Mouse (Mus musculus): ENCODE results near the gene Dst. TPM values are rescaled to one million over a fixed set of nuclear protein-coding genes. Genes with fewer than 3 reads are reported as not detected.

The Dst gene
- polyA plus RNA-seq, 1 experiment from 2014 or later = 26.3 TPM

DNA sequence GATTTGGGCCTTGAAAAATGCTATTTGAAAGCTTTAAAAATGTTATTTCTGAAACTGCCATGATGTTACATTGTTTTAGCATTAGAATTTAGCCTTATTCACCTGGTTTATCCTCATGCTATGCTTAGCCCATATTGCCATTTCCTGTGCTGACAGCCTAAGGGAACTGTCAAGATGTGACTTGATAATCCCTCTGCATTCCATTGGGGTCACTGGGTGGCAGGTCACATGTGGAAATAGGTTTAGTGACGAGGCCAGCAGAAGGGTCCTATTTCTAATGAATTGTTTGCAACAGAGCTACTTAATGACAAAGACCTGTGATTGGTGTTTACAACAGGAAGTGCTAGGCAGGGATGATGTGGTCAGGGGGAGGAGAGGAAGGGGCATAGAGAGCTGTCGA lies 61.9 kb downstream of the Dst start:
- Histone ChIP-seq H3K36me3 (ENCODE audit: control insufficient read depth, insufficient read depth, low read length) (no peaks in the 10 kb centered on the region), H3K4me1 (replicated peaks; ENCODE audit: control insufficient read depth, insufficient read depth, low read length) (no peaks in the 10 kb centered on the region), H3K4me2 (ENCODE audit: low read depth, low read length, severe bottlenecking) (no peak overlapping the region), H3K27ac (ENCODE audit: low read depth, low read length) (no peak overlapping the region), H3K4me3 (ENCODE audit: low read depth, low read length) (no peak overlapping the region), H3K9ac (ENCODE audit: low read length) (no peak overlapping the region), H3K27me3 (ENCODE audit: control insufficient read depth, insufficient read depth, low read length) (no peaks in the 10 kb centered on the region), H3K9me3 (ENCODE audit: control insufficient read depth, low read length) (no peaks in the 10 kb centered on the region)
- ATAC-seq (replicated peaks; ENCODE audit: low FRiP score) (no peak), DNase-seq (ENCODE audit: low spot score) (no peak)
- 50% methylated on average over 2 of the region's 2 CpGs for WGBS

DNA sequence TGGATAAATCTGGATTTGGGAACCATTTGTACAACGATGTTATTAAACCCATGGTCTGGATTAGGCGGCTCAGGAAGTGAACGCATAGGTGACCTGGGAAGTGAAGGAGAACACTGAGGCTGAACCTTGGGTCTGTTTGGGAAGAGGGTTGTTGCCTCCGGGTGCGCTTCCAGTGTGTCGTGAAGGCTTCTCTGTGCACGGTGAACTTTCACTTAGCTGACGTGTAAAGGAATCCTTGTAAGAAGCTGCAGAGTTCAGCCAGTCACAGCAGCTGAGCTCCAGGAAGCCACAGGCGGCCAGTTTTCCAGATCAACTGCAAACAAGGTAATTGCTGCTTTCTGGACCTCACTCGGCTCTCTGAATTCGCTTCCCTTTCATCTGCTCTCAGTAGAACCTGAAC lies 66.4 kb downstream of the Dst start:
- no peak overlapping the region for H3K4me2 ChIP-seq (ENCODE audit: low read depth, low read length, severe bottlenecking)
- 92% methylated on average over 11 of the region's 11 CpGs for WGBS
- no peak overlapping the region for H3K4me3 ChIP-seq (ENCODE audit: low read depth, low read length)
- H3K27ac ChIP-seq (ENCODE audit: low read depth, low read length) = no peak overlapping the region
- H3K9me3 ChIP-seq (ENCODE audit: control insufficient read depth, low read length) = no peaks in the 10 kb centered on the region
- ATAC-seq (replicated peaks; ENCODE audit: low FRiP score) (no peak), DNase-seq (ENCODE audit: low spot score) (no peak)
- no peaks in the 10 kb centered on the region for H3K27me3 ChIP-seq (ENCODE audit: control insufficient read depth, insufficient read depth, low read length)
- no peaks in the 10 kb centered on the region for H3K4me1 ChIP-seq (replicated peaks; ENCODE audit: control insufficient read depth, insufficient read depth, low read length)
- no peak overlapping the region for H3K9ac ChIP-seq (ENCODE audit: low read length)
- H3K36me3 ChIP-seq (ENCODE audit: control insufficient read depth, insufficient read depth, low read length) = no peaks in the 10 kb centered on the region

GRCm38 (mm10) chr1:33975333-33975732 lies 67.3 kb downstream of the Dst start:
- H3K27ac ChIP-seq (ENCODE audit: low read depth, low read length) = no peak overlapping the region
- no peak for DNase-seq (ENCODE audit: low spot score)
- ATAC-seq (replicated peaks; ENCODE audit: low FRiP score) = no peak
- H3K4me1 ChIP-seq (replicated peaks; ENCODE audit: control insufficient read depth, insufficient read depth, low read length) = no peaks in the 10 kb centered on the region
- no peak overlapping the region for H3K9ac ChIP-seq (ENCODE audit: low read length)
- no peak overlapping the region for H3K4me2 ChIP-seq (ENCODE audit: low read depth, low read length, severe bottlenecking)
- no peaks in the 10 kb centered on the region for H3K36me3 ChIP-seq (ENCODE audit: control insufficient read depth, insufficient read depth, low read length)
- no peaks in the 10 kb centered on the region for H3K9me3 ChIP-seq (ENCODE audit: control insufficient read depth, low read length)
- H3K27me3 ChIP-seq (ENCODE audit: control insufficient read depth, insufficient read depth, low read length) = no peaks in the 10 kb centered on the region
- no peak overlapping the region for H3K4me3 ChIP-seq (ENCODE audit: low read depth, low read length)
- 71% methylated on average over 4 of the region's 4 CpGs for WGBS

DNA sequence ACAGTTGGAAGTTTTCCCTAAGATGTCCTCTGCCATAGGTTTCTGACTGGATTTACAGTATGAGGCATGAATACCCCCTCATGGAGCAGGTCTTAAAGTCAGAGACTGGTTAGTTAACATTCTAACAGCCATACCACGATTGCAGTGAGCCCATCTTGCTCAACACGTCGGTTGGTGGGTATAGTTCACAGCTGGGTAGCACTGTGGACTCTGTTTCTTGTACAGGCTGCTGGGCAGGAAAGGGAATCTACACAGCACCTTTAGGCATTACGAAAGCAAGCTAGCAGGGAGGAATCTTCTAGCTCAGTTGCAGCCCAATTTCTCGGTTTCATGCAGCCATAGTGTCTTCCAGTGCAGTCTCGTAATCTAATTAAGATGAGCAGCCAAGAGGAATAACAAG lies 69.8 kb downstream of the Dst start:
- peak; percentile 39 for DNase-seq (ENCODE audit: low spot score)
- no peak overlapping the region for H3K4me3 ChIP-seq (ENCODE audit: low read depth, low read length)
- H3K27me3 ChIP-seq (ENCODE audit: control insufficient read depth, insufficient read depth, low read length) = no peaks in the 10 kb centered on the region
- H3K36me3 ChIP-seq (ENCODE audit: control insufficient read depth, insufficient read depth, low read length) = no peaks in the 10 kb centered on the region
- no peak for ATAC-seq (replicated peaks; ENCODE audit: low FRiP score)
- H3K4me2 ChIP-seq (ENCODE audit: low read depth, low read length, severe bottlenecking) = no peak overlapping the region
- no peak overlapping the region for H3K9ac ChIP-seq (ENCODE audit: low read length)
- H3K4me1 ChIP-seq (replicated peaks; ENCODE audit: control insufficient read depth, insufficient read depth, low read length) = no peaks in the 10 kb centered on the region
- H3K27ac ChIP-seq (ENCODE audit: low read depth, low read length) = no peak overlapping the region
- no peaks in the 10 kb centered on the region for H3K9me3 ChIP-seq (ENCODE audit: control insufficient read depth, low read length)
- 83% methylated on average over 6 of the region's 6 CpGs for WGBS

DNA sequence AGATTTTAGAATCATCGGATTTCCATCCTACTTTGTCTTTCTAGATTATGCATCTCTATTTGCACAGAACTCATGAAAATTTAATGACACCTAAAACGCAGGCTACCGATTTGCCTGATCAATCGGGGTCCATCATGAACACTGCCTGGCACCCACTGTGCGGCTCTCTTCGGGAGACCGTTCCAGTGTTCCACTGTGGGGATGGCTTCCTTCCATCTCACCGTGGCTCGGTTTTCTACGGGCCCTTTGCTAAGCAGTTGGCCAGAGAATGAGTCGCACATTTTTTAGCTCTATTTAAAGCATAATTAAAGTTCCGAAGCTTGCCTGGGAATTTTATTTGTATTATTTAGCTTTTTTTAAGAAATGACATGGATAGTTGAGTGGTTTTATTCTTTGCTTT lies 72.4 kb downstream of the Dst start:
- whole genome bisulfite sequencing = 88% methylated on average over 12 of the region's 12 CpGs
- no peak overlapping the region for H3K27ac ChIP-seq (ENCODE audit: low read depth, low read length)
- no peaks in the 10 kb centered on the region for H3K36me3 ChIP-seq (ENCODE audit: control insufficient read depth, insufficient read depth, low read length)
- no peaks in the 10 kb centered on the region for H3K27me3 ChIP-seq (ENCODE audit: control insufficient read depth, insufficient read depth, low read length)
- DNase-seq (ENCODE audit: low spot score) = no peak
- H3K9me3 ChIP-seq (ENCODE audit: control insufficient read depth, low read length) = no peaks in the 10 kb centered on the region
- H3K4me1 ChIP-seq (replicated peaks; ENCODE audit: control insufficient read depth, insufficient read depth, low read length) = no peaks in the 10 kb centered on the region
- no peak for ATAC-seq (replicated peaks; ENCODE audit: low FRiP score)
- H3K4me3 ChIP-seq (ENCODE audit: low read depth, low read length) = no peak overlapping the region
- H3K4me2 ChIP-seq (ENCODE audit: low read depth, low read length, severe bottlenecking) = no peak overlapping the region
- H3K9ac ChIP-seq (ENCODE audit: low read length) = no peak overlapping the region

DNA sequence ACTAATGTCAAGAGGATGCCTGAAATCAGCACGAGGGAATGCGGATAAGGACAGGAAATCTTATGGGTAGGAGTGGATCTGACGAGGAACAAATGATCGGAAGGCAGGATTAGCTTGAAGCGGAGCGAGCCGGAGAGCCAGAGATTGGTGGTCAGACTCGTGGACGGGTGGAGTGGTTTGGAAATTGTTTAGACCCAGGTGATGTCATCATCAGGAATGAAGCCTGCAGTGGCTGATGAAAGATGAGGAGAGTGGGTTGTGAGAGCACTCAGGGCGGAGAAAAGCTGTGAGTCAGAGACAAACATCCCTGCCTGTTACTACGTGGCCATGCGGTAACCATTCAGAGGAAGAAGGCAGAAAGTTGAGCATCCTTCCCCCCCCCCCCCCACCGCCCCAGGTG lies 81.6 kb downstream of the Dst start:
- no peak overlapping the region for H3K9ac ChIP-seq (ENCODE audit: low read length)
- no peak overlapping the region for H3K4me3 ChIP-seq (ENCODE audit: low read depth, low read length)
- ATAC-seq (replicated peaks; ENCODE audit: low FRiP score) (no peak), DNase-seq (ENCODE audit: low spot score) (no peak)
- H3K27ac ChIP-seq (ENCODE audit: low read depth, low read length) = no peak overlapping the region
- no peaks in the 10 kb centered on the region for H3K27me3 ChIP-seq (ENCODE audit: control insufficient read depth, insufficient read depth, low read length)
- whole genome bisulfite sequencing = 87% methylated on average over 13 of the region's 13 CpGs
- no peak overlapping the region for H3K4me2 ChIP-seq (ENCODE audit: low read depth, low read length, severe bottlenecking)
- no peaks in the 10 kb centered on the region for H3K4me1 ChIP-seq (replicated peaks; ENCODE audit: control insufficient read depth, insufficient read depth, low read length)
- no peaks in the 10 kb centered on the region for H3K36me3 ChIP-seq (ENCODE audit: control insufficient read depth, insufficient read depth, low read length)
- H3K9me3 ChIP-seq (ENCODE audit: control insufficient read depth, low read length) = no peaks in the 10 kb centered on the region

DNA sequence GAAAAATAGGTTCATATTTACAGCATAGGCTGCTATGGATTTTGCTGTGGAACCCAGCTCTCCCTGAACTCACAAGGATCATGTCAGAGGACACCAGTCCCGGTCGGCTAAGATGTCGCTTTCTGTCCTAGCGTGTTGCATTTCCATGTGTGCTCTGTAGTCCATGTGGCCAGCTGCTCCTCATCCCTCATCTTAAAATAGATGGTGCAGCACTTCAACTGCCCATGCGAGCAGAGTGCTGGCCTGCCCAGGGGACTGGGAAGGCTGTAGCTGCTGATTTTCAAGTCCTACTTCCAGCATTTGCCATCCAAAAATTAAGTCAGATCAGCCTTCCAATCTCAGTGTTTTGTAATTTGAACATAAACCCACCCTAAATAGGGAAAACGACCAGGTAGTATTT lies 83.0 kb downstream of the Dst start:
- no peaks in the 10 kb centered on the region for H3K4me1 ChIP-seq (replicated peaks; ENCODE audit: control insufficient read depth, insufficient read depth, low read length)
- no peak overlapping the region for H3K4me2 ChIP-seq (ENCODE audit: low read depth, low read length, severe bottlenecking)
- no peaks in the 10 kb centered on the region for H3K9me3 ChIP-seq (ENCODE audit: control insufficient read depth, low read length)
- no peak overlapping the region for H3K4me3 ChIP-seq (ENCODE audit: low read depth, low read length)
- no peak overlapping the region for H3K27ac ChIP-seq (ENCODE audit: low read depth, low read length)
- H3K9ac ChIP-seq (ENCODE audit: low read length) = no peak overlapping the region
- no peaks in the 10 kb centered on the region for H3K27me3 ChIP-seq (ENCODE audit: control insufficient read depth, insufficient read depth, low read length)
- WGBS = 91% methylated on average over 6 of the region's 6 CpGs
- no peak for DNase-seq (ENCODE audit: low spot score)
- no peaks in the 10 kb centered on the region for H3K36me3 ChIP-seq (ENCODE audit: control insufficient read depth, insufficient read depth, low read length)
- no peak for ATAC-seq (replicated peaks; ENCODE audit: low FRiP score)

- Histone ChIP-seq H3K4me3 (ENCODE audit: low read depth, low read length) (no peak overlapping the region), H3K9ac (ENCODE audit: low read length) (no peak overlapping the region), H3K4me1 (replicated peaks; ENCODE audit: control insufficient read depth, insufficient read depth, low read length) (no peaks in the 10 kb centered on the region), H3K27me3 (ENCODE audit: control insufficient read depth, insufficient read depth, low read length) (no peaks in the 10 kb centered on the region), H3K36me3 (ENCODE audit: control insufficient read depth, insufficient read depth, low read length) (no peaks in the 10 kb centered on the region), H3K27ac (ENCODE audit: low read depth, low read length) (no peak overlapping the region), H3K9me3 (ENCODE audit: control insufficient read depth, low read length) (no peaks in the 10 kb centered on the region), H3K4me2 (ENCODE audit: low read depth, low read length, severe bottlenecking) (no peak overlapping the region)
- WGBS = 92% methylated on average over 11 of the region's 11 CpGs
- no peak for ATAC-seq (replicated peaks; ENCODE audit: low FRiP score)
- DNase-seq (ENCODE audit: low spot score) = no peak
Measured at GRCm38 (mm10) chr1:33992810-33993209, 84.8 kb downstream of the Dst start.

DNA sequence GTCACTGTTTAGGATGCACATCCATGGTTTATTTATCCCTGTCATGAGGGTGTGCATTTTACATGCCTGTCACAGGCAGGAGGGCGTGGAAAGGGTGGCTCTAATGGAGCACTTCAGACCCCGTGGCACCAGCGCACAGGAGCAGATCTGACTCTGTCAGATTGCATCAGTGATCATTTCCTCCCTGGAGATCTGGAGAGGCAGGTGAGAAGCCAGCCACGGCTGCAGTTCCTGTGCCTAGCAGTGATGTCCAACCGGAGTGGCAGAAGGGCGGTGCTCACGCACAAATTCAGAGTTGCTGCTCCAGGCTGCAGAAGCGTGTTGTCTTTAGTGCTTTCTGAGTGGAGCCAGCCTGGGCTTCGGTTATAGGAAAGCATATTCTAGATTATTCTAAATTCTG lies 86.2 kb downstream of the Dst start:
- Histone ChIP-seq H3K36me3 (ENCODE audit: control insufficient read depth, insufficient read depth, low read length) (no peaks in the 10 kb centered on the region), H3K4me3 (ENCODE audit: low read depth, low read length) (no peak overlapping the region), H3K9ac (ENCODE audit: low read length) (no peak overlapping the region), H3K27me3 (ENCODE audit: control insufficient read depth, insufficient read depth, low read length) (no peaks in the 10 kb centered on the region), H3K9me3 (ENCODE audit: control insufficient read depth, low read length) (no peaks in the 10 kb centered on the region), H3K4me1 (replicated peaks; ENCODE audit: control insufficient read depth, insufficient read depth, low read length) (no peaks in the 10 kb centered on the region), H3K4me2 (ENCODE audit: low read depth, low read length, severe bottlenecking) (no peak overlapping the region), H3K27ac (ENCODE audit: low read depth, low read length) (no peak overlapping the region)
- DNase-seq (ENCODE audit: low spot score) = no peak
- 83% methylated on average over 9 of the region's 9 CpGs for WGBS
- no peak for ATAC-seq (replicated peaks; ENCODE audit: low FRiP score)

Measured in forebrain, embryonic 11.5 days (tissue).